Mouse (Mus musculus): ENCODE data around the gene Ambra1.

DNA sequence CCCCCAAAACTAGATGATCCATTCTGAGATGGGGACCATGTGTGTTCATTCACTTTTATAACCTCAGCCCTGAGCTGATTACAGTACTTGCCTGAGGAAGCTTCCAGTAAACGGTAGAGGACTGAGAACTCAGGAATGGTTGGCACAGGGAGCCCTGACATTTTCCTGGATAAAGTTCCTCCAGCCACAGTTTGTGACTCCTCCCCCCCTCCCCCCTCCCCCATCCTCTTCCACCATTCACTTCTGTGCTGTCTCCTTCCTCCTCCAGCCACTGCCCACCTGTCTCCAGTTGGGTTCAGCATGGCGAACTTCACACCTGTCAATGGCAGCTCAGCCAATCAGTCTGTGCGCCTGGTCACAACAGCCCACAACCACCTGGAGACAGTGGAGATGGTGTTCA lies 197.0 kb downstream of the Ambra1 start, which contains the start of gene Chrm4:
- no peak for TF ChIP-seq POLR2A (IDR thresholded peaks at IDR 0.05; ENCODE audit: extremely low read depth, insufficient read depth, low read length)
- TF ChIP-seq CTCF (IDR thresholded peaks at IDR 0.05; ENCODE audit: extremely low read depth, insufficient read depth, low read length), result no peak
